Mouse (Mus musculus) activated CD4-positive, CD25-positive, alpha-beta regulatory T cell, adult 4 months (primary cell): Measurements from ENCODE around the gene Gpx6. TPM values are rescaled to one million over a fixed set of nuclear protein-coding genes. Genes with fewer than 3 reads are reported as not detected.

Experiments
- ATAC-seq: one replicate; pipeline ENCODE4 v1.8.0; 2017
- polyA plus RNA-seq, 2 experiments: library from polyadenylated mRNA; unstranded; fragments of 100-300 nt; shearing (Covaris generic); gene quantifications; one replicate each; pipeline ENCODE4 v1.2.1; 2017

The Gpx6 gene
- polyA plus RNA-seq, 2 experiments from 2014 or later: not detected

GRCm38 (mm10) chr13:21326191-21326590 is 14.3 kb downstream of the Gpx6 start:
- no peak for ATAC-seq

- no peak for ATAC-seq
These were observed 14.8 kb downstream of the Gpx6 start for GRCm38 (mm10) chr13:21326657-21327211.

DNA sequence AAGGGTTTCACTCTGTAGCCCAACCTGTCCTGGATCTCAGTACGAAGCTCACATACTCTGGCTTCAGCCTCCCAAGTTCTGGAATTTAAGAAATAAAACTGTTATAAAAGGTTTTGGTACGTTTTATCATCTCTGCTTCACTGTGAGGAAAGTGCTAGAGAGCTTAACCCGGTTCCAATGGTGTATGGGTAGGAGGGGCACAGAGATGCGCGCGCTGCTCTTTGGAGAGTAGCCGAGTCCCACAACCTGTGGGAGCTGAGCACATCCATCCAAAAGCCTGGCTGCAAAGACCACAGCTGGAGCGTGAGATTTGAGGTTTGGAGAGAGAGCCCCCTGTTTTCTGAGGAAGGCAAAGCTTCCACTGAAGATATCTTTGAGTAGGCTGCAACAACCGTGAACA is 15.5 kb downstream of the Gpx6 start:
- no peak for ATAC-seq

DNA sequence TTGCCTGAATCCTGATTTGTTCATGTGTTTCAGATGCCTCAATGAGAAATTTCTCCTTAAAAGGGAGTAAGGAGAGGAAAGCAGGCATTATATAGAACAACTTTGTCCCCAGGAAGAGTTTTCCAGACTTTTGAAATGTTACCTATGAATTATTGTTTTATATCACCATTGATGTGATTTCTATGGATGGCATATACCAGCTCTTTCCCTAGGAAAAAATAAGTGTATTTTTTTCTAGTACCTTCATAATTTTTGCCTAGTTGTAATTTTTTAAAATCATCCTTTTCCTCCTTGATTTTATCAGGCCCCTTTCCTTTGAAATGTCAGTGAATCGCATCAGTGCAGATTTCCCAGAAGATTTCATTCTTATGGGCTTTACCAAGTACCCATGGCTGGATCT is 34.7 kb downstream of the Gpx6 start, which contains the start of gene Olfr1367:
TSS of gene Olfr1367 (plus strand) at position 301 of the 400 bp plus-strand sequence.
- ATAC-seq: no peak

DNA sequence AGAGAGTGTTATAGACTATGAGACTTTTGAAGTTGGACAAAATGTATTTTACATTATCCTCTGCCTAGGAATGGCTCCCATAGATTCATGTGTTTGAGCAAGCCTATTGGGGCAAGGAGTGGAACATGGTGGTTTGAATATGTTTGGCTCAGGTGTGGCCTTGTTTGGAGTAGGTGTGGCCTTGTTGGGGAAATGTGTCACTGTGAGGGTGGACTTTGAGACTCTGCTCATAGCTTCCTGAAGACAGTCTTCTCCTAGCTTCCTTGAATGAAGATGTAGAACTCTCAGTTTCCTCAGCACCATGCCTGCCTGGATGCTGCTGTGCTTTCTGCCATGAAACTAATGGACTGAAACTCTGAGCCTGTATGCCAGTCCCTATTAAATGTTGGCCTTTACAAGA is 38.7 kb downstream of the Gpx6 start:
- no peak for ATAC-seq

- peak; percentile 84 for ATAC-seq
These were observed 50.8 kb downstream of the Gpx6 start, which contains the start of gene Zscan12 for GRCm38 (mm10) chr13:21362621-21363248. Zscan12 (plus strand) TSS chr13:21362820.

DNA sequence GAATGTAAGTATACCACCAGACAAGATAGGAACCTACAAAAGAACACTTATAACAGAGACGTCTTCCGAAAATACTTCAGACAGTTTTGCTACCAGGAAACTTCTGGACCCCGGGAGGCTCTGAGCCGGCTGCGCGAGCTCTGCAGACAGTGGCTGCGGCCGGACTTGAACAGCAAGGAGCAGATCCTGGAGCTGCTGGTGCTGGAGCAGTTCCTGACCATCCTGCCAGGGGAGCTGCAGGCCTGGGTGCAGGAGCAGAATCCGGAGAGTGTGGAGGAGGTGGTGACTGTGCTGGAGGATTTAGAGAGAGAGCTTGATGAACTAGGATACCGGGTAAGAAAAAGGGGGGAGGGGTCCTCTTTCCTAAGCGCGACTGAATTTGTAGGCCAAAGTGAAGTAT is 51.8 kb downstream of the Gpx6 start:
- ATAC-seq: no peak

- ATAC-seq: peak; percentile 73
These were observed 54.7 kb downstream of the Gpx6 start for GRCm38 (mm10) chr13:21366635-21367034.

Other genes starting within 250 kb of the Gpx6 start
- not detected for gene Olfr1370, start 237.2 kb upstream of the Gpx6 start, polyA plus RNA-seq
- under 1 TPM; 0.09 to 0.13 TPM for gene Olfr1369-ps1, start 200.6 kb upstream of the Gpx6 start, polyA plus RNA-seq
- gene Olfr263, start 182.5 kb upstream of the Gpx6 start, polyA plus RNA-seq: not detected
- gene Olfr1368, start 166.3 kb upstream of the Gpx6 start, polyA plus RNA-seq: not detected
- 10 to 100 TPM; 16.2 to 18.4 TPM for gene Trim27, start 132.7 kb upstream of the Gpx6 start, polyA plus RNA-seq
- not detected for gene Gpx5, start 19.4 kb upstream of the Gpx6 start, polyA plus RNA-seq
- gene Olfr1367, start 34.8 kb downstream of the Gpx6 start, polyA plus RNA-seq: not detected
- 1 to 10 TPM; 5.4 to 6.2 TPM for gene Zscan12, start 50.7 kb downstream of the Gpx6 start, polyA plus RNA-seq
- 10 to 100 TPM; 24.1 to 34.5 TPM for gene Zkscan3, start 90.6 kb downstream of the Gpx6 start, polyA plus RNA-seq
- gene Pgbd1, start 128.9 kb downstream of the Gpx6 start, polyA plus RNA-seq: 1 to 10 TPM in 1 of 2 experiments, under 1 TPM in 1; 0.82 to 1.4 TPM
- 10 to 100 TPM; 52.6 to 54.9 TPM for gene Zscan26, start 141.6 kb downstream of the Gpx6 start, polyA plus RNA-seq
- gene Nkapl, start 156.4 kb downstream of the Gpx6 start, polyA plus RNA-seq: not detected
- not detected for gene Zkscan4, start 166.8 kb downstream of the Gpx6 start, polyA plus RNA-seq
- gene Gm10065, start 167.3 kb downstream of the Gpx6 start, polyA plus RNA-seq: not detected
- under 1 TPM in 1 of 2 experiments, not detected in 1; 0.50 TPM for gene AK157302, start 183.1 kb downstream of the Gpx6 start, polyA plus RNA-seq
- 10 to 100 TPM in 1 of 2 experiments, 1 to 10 TPM in 1; 2.5 to 45.3 TPM for gene Gm11273, start 189.3 kb downstream of the Gpx6 start, polyA plus RNA-seq
- 10 to 100 TPM in 1 of 2 experiments, 1 to 10 TPM in 1; 5.0 to 10.1 TPM for gene Zkscan8, start 219.0 kb downstream of the Gpx6 start, polyA plus RNA-seq
- not detected for gene Olfr1366, start 230.7 kb downstream of the Gpx6 start, polyA plus RNA-seq
- gene Olfr1535, start 247.8 kb downstream of the Gpx6 start, polyA plus RNA-seq: under 1 TPM in 1 of 2 experiments, not detected in 1; 0.40 TPM